Comparison of ENCODE assay signal across 32 mouse cellular contexts in genomic region chr15:81362501-81362900, GRCm38 (mm10). TPM values are rescaled to one million over a fixed set of nuclear protein-coding genes. Genes with fewer than 3 reads are reported as not detected.
DNase-seq lines count a peak whose midpoint lies in the region; ATAC-seq and TF ChIP-seq lines count a peak whose summit lies in the region.
"Had no signal": no experiment of that assay in that cellular context is flagged by ENCODE, and none has a peak within 500 bp of the region (broad histone marks: within the 10 kb centered on the region; RNA-seq: fewer than 3 reads in every experiment).

No protein-coding gene starts in this region.

- TF ChIP-seq CTCF in liver, adult 2 months (IDR thresholded peaks at IDR 0.05; ENCODE audit: low read depth, low read length), result no peak
- TF ChIP-seq CTCF in liver, postnatal 0 days (IDR thresholded peaks at IDR 0.05; ENCODE audit: low read depth), result no peak

- peak; percentile 51 for DNase-seq in kidney, adult 11 months
- no peak for DNase-seq in kidney, postnatal 14 days
- DNase-seq in liver, adult 2 months (ENCODE audit: extremely low read depth, low read depth, low spot score), result peak; percentile 86
- DNase-seq in liver, result no peak
- no peak for DNase-seq in liver, postnatal 0 days
- no peak for DNase-seq in adrenal gland, adult 8-10 months
- DNase-seq in right cerebral cortex, adult 2 months (ENCODE audit: low spot score in 2 of 2), result no peak
- DNase-seq: adrenal gland, postnatal 25 days; cerebellum, adult 11-12 months; cerebellum, adult 9-11 months; embryo, embryonic 11 days; gastrocnemius, postnatal 25 days; heart, adult 18-20 months; heart, postnatal 36 days; lung, postnatal 36 days; right cerebral cortex, postnatal 14 days; thymus, postnatal 14 days had no signal

- H3K79me2 ChIP-seq in liver, adult 2 months (ENCODE audit: control insufficient read depth, insufficient read depth, low read length), result peaks cover 14% of the 10 kb centered on the region

- H3K4me2 ChIP-seq in liver, embryonic 12.5 days, result 0 out of 2 replicates have a peak overlapping the region, but pooled peaks have one; percentile 87
- no peak overlapping the region for H3K4me2 ChIP-seq in liver, postnatal 0 days (ENCODE audit: low read depth, low read length)
- H3K4me2 ChIP-seq: embryonic facial prominence, embryonic 12.5 days; forebrain, embryonic 15.5 days; heart, embryonic 11.5 days; hindbrain, embryonic 13.5 days; limb, embryonic 15.5 days; midbrain, embryonic 12.5 days; neural tube, embryonic 13.5 days had no signal

- peaks cover 25% of the 10 kb centered on the region for H3K36me3 ChIP-seq in liver, adult 2 months (ENCODE audit: control insufficient read depth, insufficient read depth, low read length)
- H3K36me3 ChIP-seq in liver, embryonic 12.5 days, result peaks cover 41% of the 10 kb centered on the region
- peaks cover 21% of the 10 kb centered on the region for H3K36me3 ChIP-seq in liver, postnatal 0 days (replicated peaks; ENCODE audit: insufficient read depth, low read length)

- ATAC-seq in liver, embryonic 12.5 days, result no peak
- no peak for ATAC-seq in liver, postnatal 0 days
- ATAC-seq: forebrain, embryonic 15.5 days; intestine, postnatal 0 days had no signal

- no peak for TF ChIP-seq POLR2A in liver, adult 2 months (IDR thresholded peaks at IDR 0.05; ENCODE audit: extremely low read depth, insufficient read depth, low read length)

- H3K9me3 ChIP-seq in liver, embryonic 12.5 days (replicated peaks), result no peaks in the 10 kb centered on the region
- H3K9me3 ChIP-seq in liver, postnatal 0 days (ENCODE audit: low read length), result no peaks in the 10 kb centered on the region
- H3K9me3 ChIP-seq: embryonic facial prominence, embryonic 12.5 days; forebrain, embryonic 10.5 days; forebrain, embryonic 15.5 days; hindbrain, embryonic 13.5 days; limb, embryonic 10.5 days; limb, embryonic 15.5 days; midbrain, embryonic 12.5 days; neural tube, embryonic 13.5 days had no signal

- no peak for TF ChIP-seq EP300 in liver, postnatal 0 days (IDR thresholded peaks at IDR 0.05; ENCODE audit: low read depth)

- H3K4me3 ChIP-seq in liver, adult 2 months (ENCODE audit: insufficient read depth, low read depth, low read length), result no peak overlapping the region
- no peak overlapping the region for H3K4me3 ChIP-seq in liver, embryonic 12.5 days
- no peak overlapping the region for H3K4me3 ChIP-seq in liver, postnatal 0 days (ENCODE audit: low read depth, low read length)
- H3K4me3 ChIP-seq: embryonic facial prominence, embryonic 12.5 days; forebrain, embryonic 10.5 days; forebrain, embryonic 15.5 days; hindbrain, embryonic 13.5 days; layer of hippocampus, adult 2 months; left cerebral cortex, adult 2 months; limb, embryonic 10.5 days; limb, embryonic 15.5 days; midbrain, embryonic 12.5 days; neural tube, embryonic 13.5 days had no signal

- H3K4me1 ChIP-seq in liver, adult 2 months (ENCODE audit: control insufficient read depth, insufficient read depth, low read length), result peaks cover 47% of the 10 kb centered on the region
- peaks cover 47% of the 10 kb centered on the region for H3K4me1 ChIP-seq in liver, embryonic 12.5 days
- peaks cover 41% of the 10 kb centered on the region for H3K4me1 ChIP-seq in liver, postnatal 0 days (ENCODE audit: insufficient read depth)

- H3K9ac ChIP-seq in liver, adult 2 months (ENCODE audit: low read depth, low read length), result no peak overlapping the region
- H3K9ac ChIP-seq in liver, embryonic 12.5 days, result no peak overlapping the region
- no peak overlapping the region for H3K9ac ChIP-seq in liver, postnatal 0 days (replicated peaks)
- H3K9ac ChIP-seq: embryonic facial prominence, embryonic 12.5 days; forebrain, embryonic 15.5 days; hindbrain, embryonic 13.5 days; limb, embryonic 15.5 days; midbrain, embryonic 12.5 days; neural tube, embryonic 13.5 days had no signal

- H3K27ac ChIP-seq in liver, adult 2 months (replicated peaks; ENCODE audit: insufficient read depth, low read depth, low read length), result peak overlapping the region; percentile 87
- peak overlapping the region; percentile 85 for H3K27ac ChIP-seq in liver, embryonic 12.5 days
- H3K27ac ChIP-seq in liver, postnatal 0 days (ENCODE audit: low read depth), result peak overlapping the region; percentile 49; the same call in 1 of the 2 replicates
- H3K27ac ChIP-seq: embryonic facial prominence, embryonic 12.5 days; forebrain, embryonic 10.5 days; forebrain, embryonic 15.5 days; hindbrain, embryonic 13.5 days; left cerebral cortex, adult 2 months; limb, embryonic 10.5 days; limb, embryonic 15.5 days; midbrain, embryonic 12.5 days; neural tube, embryonic 13.5 days had no signal

- no peaks in the 10 kb centered on the region for H3K27me3 ChIP-seq in liver, adult 2 months (ENCODE audit: control insufficient read depth, insufficient read depth, low read length)
- H3K27me3 ChIP-seq in liver, embryonic 12.5 days (replicated peaks), result no peaks in the 10 kb centered on the region
- no peaks in the 10 kb centered on the region for H3K27me3 ChIP-seq in liver, postnatal 0 days (ENCODE audit: insufficient read depth, low read length)
- H3K27me3 ChIP-seq: embryonic facial prominence, embryonic 12.5 days; forebrain, embryonic 15.5 days; hindbrain, embryonic 13.5 days; limb, embryonic 15.5 days; midbrain, embryonic 12.5 days; neural tube, embryonic 13.5 days had no signal

- 23% methylated on average over 1 of the region's 1 CpGs for WGBS in liver, adult 2 months
- WGBS in liver, embryonic 12.5 days (ENCODE audit: insufficient replicate concordance), result 67% methylated on average over 1 of the region's 1 CpGs
- WGBS in liver, postnatal 0 days (ENCODE audit: insufficient replicate concordance), result 57% methylated on average over 1 of the region's 1 CpGs

RNA-seq across cellular contexts. Expression of gene Slc25a17, which starts 1.9 kb away (rescaled TPM):
- total RNA-seq in liver, adult 2 months (2014; rRNA removed), result 56.1 and 67.8 TPM in 2 replicates
- 30.2 and 30.4 TPM in 2 replicates for polyA plus RNA-seq in liver, adult 2 months (2012; rRNA removed)
- 49.2 TPM in 2 replicates for polyA plus RNA-seq in liver, embryonic 12.5 days (2016; fragmentation: Nextera tagmentation; extraction: Ambion mirVana)
- polyA plus RNA-seq in liver, postnatal 0 days (2015; fragmentation: Nextera tagmentation; extraction: Ambion mirVana), result 37.8 and 38.6 TPM in 2 replicates
- 100 to 1,000 TPM in 2 of 4 experiments, 10 to 100 TPM in 2; 70.7 to 112 (median 90.9) TPM for total RNA-seq in adrenal gland, adult 8-10 months (2022)

RNA-seq across cellular contexts. Expression of gene St13, which starts 37.4 kb away (rescaled TPM):
- 91.8 and 98.9 TPM in 2 replicates for total RNA-seq in liver, adult 2 months (2014; rRNA removed)
- polyA plus RNA-seq in liver, adult 2 months (2012; rRNA removed), result 29.2 and 31.3 TPM in 2 replicates
- 105 TPM in 2 replicates for polyA plus RNA-seq in liver, embryonic 12.5 days (2016; fragmentation: Nextera tagmentation; extraction: Ambion mirVana)
- polyA plus RNA-seq in liver, postnatal 0 days (2015; fragmentation: Nextera tagmentation; extraction: Ambion mirVana), result 59.8 and 62.6 TPM in 2 replicates
- total RNA-seq in adrenal gland, adult 8-10 months (2022), result 100 to 1,000 TPM; 163 to 268 (median 222) TPM

RNA-seq across cellular contexts. Expression of gene Xpnpep3, which starts 37.4 kb away (rescaled TPM):
- 8.1 and 10.4 TPM in 2 replicates for total RNA-seq in liver, adult 2 months (2014; rRNA removed)
- polyA plus RNA-seq in liver, adult 2 months (2012; rRNA removed), result 5.2 and 6.8 TPM in 2 replicates
- 10.1 and 10.5 TPM in 2 replicates for polyA plus RNA-seq in liver, embryonic 12.5 days (2016; fragmentation: Nextera tagmentation; extraction: Ambion mirVana)
- polyA plus RNA-seq in liver, postnatal 0 days (2015; fragmentation: Nextera tagmentation; extraction: Ambion mirVana), result 3.9 and 4.3 TPM in 2 replicates
- 10 to 100 TPM; 24.8 to 34.4 (median 28.9) TPM for total RNA-seq in adrenal gland, adult 8-10 months (2022)

RNA-seq across cellular contexts. Expression of gene Dnajb7, which starts 45.6 kb away (rescaled TPM):
- total RNA-seq in liver, adult 2 months (2014; rRNA removed), result 0.13 and 0.28 TPM in 2 replicates
- not detected in 2 replicates for polyA plus RNA-seq in liver, adult 2 months (2012; rRNA removed)
- 1.2 and 1.3 TPM in 2 replicates for polyA plus RNA-seq in liver, embryonic 12.5 days (2016; fragmentation: Nextera tagmentation; extraction: Ambion mirVana)
- 0.18 and 0.40 TPM in 2 replicates for polyA plus RNA-seq in liver, postnatal 0 days (2015; fragmentation: Nextera tagmentation; extraction: Ambion mirVana)
- under 1 TPM in 1 of 4 experiments, not detected in 3; 0.34 TPM for total RNA-seq in adrenal gland, adult 8-10 months (2022)
- total RNA-seq: adrenal gland, postnatal 25 days; gastrocnemius, adult 18-20 months; gastrocnemius, postnatal 25 days; heart, adult 18-20 months; heart, postnatal 36 days; layer of hippocampus, adult 2 months; left cerebral cortex, adult 2 months; midbrain, postnatal 0 days had no signal

Comparison
In these comparisons a context has a peak if more than half of its experiments do, and no peak if none do; other contexts are left out.
1. DNase-seq: peak in kidney, adult 11 months (single experiment) and liver, adult 2 months (single experiment); none in kidney, postnatal 14 days (single experiment), liver (single experiment), liver, postnatal 0 days (single experiment), adrenal gland, adult 8-10 months (single experiment) and right cerebral cortex, adult 2 months (0 of 2).
2. Peak in every context shown above with its lines, with median percentiles within 50 percentile points of each other: H3K27ac ChIP-seq.